Mouse (Mus musculus): Measurements from ENCODE around the gene Hbb-bh2.
"Not testable (repeated sequence)": the region's sequence is repeated elsewhere in the genome, so short reads cannot be mapped to it uniquely, and the experiment has no call there.

The Hbb-bh2 gene

DNA sequence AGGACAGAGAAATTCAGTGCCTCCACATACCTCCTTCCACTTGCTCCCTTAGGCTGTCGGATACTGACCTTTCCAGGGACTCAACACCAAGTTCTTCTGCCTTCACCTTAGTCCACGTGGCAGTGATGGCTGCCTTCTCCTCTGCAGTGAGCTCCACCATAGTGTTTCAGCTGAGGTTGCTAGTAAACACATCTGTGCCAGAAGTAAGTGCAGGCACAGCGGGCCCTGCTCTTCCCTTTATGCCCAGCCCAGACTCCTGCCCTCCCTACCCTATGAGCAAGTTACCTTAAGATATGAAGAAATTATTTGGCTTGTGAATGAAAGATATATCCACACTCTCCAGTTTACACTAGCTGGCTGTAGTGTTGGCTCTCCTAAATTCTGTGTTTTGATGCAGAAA, at the start of gene Hbb-bh2:
Gene Hbb-bh2, minus strand, starts transcription at position 253 of the 400 bp plus-strand sequence.
- DNase-seq (ENCODE audit: low spot score in 2 of 2), result no peak

DNA sequence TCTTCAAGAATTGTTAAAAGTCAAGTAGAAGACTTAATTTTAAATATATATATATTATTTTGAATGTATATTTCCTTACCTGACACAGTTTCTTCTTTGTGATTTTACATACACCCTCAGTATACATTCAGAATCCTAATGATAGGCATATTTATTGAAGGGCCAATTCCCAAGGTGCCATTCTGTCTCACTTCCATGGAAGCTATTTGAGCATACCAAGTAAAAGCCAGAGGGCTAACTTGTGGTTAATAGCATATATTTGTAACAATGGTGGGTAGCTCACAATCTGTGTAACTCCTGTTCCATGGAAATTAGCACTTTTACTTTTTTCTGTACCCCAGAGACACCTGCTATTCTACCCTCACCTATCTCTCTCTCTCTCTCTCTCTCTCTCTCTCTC, 45.8 kb upstream of the Hbb-bh2 start, which contains the start of gene Olfr66:
Gene Olfr66, minus strand, starts transcription at position 101 of the 400 bp plus-strand sequence.
- no peak for DNase-seq (ENCODE audit: low spot score in 2 of 2)

DNA sequence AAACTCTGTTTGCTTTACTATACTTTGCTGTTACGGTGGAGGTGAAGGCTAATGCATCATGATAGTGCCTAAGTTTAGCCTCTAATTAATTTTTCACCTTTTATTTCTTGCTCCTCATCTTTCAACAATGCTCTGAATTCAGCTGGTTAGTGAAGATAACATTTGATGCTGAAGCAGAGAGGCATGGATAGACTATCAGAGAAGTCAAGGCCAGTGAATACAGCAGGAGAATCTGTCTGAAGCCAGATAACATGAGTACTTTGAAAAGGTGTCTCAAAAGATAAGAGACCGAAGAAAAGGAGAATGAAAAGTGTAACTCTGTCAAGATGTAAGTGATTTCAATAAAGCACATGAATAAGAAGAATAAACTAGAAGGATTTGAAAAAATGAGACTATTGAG, 36.8 kb upstream of the Hbb-bh2 start:
- no peak for DNase-seq (ENCODE audit: low spot score in 2 of 2)

DNA sequence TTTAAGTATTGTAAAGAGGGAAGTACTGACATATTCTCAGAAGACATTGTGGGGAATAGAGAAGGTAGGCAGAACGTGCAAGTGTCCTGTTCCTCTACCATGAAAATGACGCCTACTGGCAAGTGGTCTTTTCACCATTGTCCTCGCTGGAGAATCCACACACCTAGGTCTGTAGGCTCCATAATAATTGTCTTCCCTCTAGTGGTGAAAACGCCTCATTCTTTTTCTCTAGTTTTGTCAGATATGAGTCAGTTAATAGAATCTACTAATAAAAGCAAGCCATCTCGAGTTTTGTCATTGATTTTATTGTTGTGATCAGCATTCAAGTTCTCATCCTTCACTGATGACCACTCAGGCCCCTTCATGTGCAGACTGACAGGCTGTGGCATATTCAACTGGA, 34.1 kb upstream of the Hbb-bh2 start:
- DNase-seq (ENCODE audit: low spot score in 2 of 2), result no peak

DNA sequence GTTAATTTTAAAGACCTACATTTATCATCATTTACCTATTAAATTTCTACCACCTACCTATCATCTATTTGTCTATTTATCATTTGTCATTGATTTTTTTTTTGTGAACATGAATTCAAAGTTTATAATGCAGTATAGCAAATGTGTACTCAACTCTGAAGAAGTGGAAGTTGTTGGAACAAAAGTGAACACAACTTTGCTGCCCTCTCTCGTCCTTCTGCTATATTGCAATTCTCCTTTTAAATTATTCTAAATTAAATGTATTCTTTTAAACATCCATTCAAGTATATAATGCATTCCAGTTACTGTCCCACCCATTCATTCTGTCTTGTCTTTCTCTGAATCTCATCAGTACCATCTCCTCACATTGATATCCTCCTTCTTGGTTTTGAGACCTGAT, 32.7 kb upstream of the Hbb-bh2 start:
- DNase-seq (ENCODE audit: low spot score in 2 of 2), result no peak

DNA sequence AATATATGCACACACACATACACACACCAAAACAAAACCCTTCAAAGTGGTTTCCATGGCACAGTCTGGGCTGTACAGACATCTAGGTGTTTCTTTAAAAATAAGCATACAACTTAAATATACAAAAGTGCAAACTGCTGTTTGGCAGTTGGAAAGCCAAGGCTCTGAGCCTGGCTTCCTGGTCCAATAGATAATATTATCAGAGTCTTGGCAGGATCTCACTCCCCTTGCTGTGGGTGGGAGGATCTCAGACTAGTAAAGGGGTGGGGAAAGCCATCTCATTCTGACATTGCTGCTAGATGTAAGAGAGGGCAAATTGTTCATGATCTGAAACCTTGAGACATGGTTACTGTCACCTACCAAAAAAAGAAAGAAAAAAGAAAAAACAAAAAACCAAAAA, 30.3 kb upstream of the Hbb-bh2 start:
- no peak for DNase-seq (ENCODE audit: low spot score in 2 of 2)

DNA sequence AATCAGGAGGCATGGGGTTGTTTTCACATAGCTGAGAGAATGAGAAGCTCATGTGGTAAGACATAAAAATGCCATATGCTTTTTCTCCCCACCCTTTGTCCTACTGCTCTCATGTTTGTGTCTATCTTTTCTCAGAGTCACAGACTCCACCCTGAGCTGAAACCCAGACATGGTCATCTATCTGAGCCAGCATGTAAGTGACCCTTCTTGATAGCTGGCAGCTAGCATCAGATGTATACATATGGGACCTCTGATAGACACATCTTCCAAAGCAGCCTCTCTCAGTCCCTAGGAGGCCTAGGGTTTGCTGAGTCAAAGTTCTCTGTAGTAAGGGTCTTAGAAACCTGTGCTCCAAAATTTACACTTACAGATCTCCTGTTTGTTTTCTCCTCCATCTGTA, 25.4 kb upstream of the Hbb-bh2 start:
- no peak for DNase-seq (ENCODE audit: low spot score in 2 of 2)

DNA sequence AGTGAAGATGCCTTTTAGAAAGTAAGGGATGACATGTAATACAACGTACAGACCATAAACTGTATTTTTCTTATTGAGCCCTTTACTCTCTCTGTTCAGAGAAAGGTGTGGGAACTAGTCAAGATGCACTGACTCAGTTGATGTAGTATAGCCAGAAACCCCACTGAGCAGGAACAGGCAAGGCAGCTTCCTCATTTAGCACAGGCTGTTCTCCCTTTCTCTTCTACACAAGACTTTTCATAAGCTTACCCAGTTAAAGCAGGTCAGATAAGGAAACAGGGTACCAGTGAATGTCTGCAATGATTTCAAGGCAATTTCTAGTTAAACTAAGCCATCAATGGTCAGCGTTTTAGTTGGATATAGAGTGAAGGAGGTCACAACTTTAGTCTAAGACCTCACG, 21.2 kb upstream of the Hbb-bh2 start:
- DNase-seq (ENCODE audit: low spot score in 2 of 2), result no peak

DNA sequence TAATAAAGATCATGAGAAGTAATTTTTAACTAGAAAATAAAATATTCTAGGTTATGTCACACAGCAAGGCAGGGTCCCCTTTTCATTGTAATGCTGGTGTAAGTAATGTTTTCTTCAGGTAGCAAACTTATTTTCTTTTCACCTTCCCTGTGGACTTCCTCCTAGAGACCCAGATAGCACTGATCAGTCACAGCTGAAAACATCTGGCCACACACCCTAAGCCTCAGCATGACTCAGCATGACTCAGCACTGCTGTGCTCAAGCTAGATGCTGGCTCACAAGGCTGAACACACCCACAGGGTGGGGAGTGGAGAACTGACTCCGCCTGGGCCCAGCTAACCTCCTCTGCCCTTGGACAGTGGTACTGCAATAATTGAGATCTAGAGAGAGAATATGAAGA, 20.5 kb upstream of the Hbb-bh2 start:
- DNase-seq (ENCODE audit: low spot score in 2 of 2), result no peak

DNA sequence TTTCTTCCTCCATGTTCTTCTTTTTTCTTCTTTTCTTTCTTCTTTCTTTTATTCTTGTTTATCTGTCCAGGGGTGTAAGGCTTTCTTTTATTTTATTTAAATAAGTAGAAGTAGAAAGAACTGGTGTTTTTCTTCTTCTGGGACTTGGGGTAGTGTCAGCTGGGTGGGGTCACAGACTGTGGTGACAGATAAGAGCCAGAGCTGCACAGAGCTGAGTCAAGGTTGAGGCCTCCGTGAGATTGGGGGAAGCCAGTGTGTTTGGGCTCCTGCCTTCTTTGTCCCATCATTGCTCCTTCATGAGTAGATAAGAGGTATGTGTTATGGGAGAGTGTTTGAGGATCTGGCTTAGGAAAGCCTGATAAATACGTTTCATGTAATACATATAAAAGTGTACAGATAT, 18.8 kb upstream of the Hbb-bh2 start:
- no peak for DNase-seq (ENCODE audit: low spot score in 2 of 2)

DNA sequence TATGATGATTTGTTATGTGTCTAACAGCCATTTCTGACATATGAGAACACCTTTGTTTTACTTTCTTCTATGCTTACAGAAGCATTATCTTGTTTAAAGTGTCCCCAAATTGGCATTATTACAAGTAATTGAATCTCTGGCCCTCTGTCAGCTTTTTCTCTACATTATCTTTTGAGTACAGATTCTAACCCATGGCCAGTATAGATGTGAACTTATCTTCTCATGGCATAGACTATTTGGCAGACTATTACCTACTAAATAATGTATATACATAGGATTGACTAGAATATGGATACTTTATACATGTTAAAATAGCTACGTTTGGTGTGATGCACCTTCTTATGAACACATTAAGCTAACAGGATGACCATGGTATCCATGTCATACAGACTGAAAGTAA, 14.3 kb upstream of the Hbb-bh2 start:
- no peak for DNase-seq (ENCODE audit: low spot score in 2 of 2)

DNA sequence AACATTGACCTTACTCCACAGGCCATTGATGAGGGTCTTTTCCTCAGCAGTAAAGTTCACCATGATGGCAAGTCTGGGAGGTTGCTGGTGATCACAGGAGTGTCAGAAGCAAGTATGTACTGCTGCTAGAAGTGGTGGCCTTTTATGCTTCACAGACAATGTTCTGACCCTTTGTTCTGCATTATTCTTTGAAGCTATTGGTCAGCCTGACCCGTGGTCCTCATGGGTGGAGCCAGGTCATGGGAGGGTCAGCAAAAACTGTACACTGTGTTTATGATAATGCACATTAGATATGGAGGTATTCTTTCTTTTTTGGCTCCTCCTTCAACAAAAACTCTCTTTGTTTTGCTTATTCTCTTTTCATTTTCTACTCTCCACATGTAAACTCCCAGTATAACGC, 12.8 kb upstream of the Hbb-bh2 start, which contains the start of gene Hbb-y:
Gene Hbb-y, minus strand, starts transcription at position 127 of the 400 bp plus-strand sequence.
- DNase-seq (ENCODE audit: low spot score in 2 of 2), result no peak

DNA sequence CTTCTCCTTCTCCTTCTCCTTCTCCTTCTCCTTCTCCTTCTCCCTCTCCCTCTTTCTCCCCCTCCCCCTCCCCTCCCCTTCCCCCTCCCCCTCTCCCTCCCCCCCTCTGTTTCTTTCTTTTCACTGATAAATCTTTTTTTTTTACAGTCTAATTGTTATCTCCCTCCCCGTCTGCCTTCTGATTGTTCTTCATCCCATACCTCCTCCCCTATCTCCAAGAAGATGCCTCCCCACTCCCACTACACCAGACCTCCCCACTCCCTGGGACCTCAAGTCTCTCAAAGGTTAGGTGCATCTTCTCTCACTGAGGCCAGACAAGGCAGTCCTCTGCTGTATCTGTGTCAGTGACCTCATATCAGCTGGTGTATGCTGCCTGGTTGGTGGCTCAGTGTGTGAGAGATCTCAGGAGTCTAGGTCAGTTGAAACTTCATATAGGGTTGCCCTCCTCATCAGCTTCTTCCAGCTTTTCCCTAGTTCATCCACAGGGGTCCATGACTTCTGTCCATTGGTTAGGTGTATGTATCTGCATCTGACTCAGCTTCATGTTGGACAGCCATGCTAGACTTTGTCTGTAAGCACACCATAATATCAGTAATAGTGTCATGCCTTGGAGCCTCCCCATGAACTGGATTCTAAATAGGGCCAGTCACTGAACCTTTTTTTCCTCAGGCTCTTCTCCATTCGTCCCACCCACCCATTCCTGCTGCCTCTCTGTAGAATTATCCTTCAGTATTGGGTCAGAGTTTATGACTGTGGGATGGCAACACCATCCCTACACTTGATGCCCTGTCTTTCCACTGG, 4.4 kb upstream of the Hbb-bh2 start:
- no peak for DNase-seq (ENCODE audit: low spot score in 2 of 2)

DNA sequence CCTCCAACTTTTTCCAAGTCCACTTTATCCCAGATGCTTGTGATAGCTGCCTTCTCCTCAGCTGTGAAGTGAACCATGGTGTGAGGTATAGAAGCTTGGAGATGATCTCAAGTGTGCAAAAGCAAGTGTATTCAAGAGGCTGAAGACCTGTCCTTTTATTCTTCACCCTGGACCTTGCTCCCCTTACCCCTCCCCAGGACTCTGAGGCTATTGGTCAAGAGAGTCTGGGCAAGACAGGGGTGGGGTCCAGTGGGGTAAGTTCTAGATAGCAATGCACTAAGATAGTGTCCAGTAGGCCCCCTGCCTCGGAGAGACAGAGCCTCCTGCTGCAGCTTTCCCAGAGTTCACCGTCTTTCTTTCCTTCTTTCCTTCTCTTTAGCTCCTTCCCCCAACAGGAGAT, 2.7 kb upstream of the Hbb-bh2 start, which contains the start of gene Hbb-bh1:
Gene Hbb-bh1, minus strand, starts transcription at position 131 of the 400 bp plus-strand sequence.
- DNase-seq (ENCODE audit: low spot score in 2 of 2), result no peak

DNA sequence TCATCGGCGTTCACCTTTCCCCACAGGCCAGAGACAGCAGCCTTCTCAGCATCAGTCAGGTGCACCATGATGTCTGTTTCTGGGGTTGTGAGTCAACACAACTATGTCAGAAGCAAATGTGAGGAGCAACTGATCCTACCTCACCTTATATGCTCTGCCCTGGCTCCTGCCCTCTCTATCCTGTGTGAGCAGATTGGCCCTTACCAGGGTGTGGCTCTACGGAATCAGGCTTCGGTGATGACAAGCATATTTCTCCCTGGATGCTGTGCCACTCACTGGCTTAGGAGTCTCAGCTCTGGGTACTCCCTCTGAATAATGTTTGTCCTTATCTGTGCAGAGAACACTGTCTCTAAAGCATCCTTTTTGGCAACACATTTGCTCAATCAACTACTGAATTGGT, 12.5 kb downstream of the Hbb-bh2 start, which contains the start of gene Hbb-bs:
Gene Hbb-bs, minus strand, starts transcription at position 289 of the 400 bp plus-strand sequence.
- no peak for DNase-seq (ENCODE audit: low spot score in 2 of 2)

DNA sequence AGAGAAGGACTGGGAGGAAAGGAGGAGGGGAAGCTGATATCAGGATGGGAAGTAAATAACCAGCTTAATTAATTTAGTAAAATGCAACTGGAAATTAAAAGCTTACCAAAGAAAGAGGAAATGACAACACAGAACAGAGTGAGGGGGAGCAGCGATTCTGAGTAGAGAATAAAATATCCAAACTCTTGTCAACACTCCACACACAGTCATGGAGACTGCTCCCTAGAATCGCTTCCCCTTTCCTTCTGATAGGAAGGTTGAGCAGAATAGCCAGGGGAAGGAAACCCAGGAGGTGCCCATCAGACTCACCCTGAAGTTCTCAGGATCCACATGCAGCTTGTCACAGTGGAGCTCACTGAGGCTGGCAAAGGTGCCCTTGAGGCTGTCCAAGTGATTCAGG, 13.2 kb downstream of the Hbb-bh2 start:
- DNase-seq (ENCODE audit: low spot score in 2 of 2), result not testable (repeated sequence)

DNA sequence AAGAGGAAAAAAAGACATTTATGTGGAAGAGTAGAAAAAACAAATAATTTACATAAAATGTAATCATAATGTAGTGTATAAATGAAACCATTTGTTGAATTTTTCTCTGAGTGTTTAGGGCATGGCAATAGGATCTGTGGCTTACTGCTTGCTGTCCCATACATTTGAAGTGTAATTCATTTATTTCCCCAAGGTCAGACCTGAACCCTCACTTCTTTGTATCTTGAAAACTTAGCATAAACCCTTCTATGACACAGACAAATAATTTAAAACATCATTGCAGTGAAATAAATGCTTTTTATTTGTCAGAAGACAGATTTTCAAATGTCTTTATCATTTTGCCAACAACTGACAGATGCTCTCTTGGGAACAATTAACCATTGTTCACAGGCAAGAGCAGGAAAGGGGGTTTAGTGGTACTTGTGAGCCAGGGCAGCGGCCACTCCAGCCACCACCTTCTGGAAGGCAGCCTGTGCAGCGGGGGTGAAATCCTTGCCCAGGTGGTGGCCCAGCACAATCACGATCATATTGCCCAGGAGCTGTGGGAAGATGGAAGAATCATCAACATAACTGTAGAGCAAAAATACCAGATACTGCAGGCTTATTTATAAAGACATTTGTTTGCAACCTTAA, 13.9 kb downstream of the Hbb-bh2 start:
- no peak for DNase-seq (ENCODE audit: low spot score in 2 of 2)

DNA sequence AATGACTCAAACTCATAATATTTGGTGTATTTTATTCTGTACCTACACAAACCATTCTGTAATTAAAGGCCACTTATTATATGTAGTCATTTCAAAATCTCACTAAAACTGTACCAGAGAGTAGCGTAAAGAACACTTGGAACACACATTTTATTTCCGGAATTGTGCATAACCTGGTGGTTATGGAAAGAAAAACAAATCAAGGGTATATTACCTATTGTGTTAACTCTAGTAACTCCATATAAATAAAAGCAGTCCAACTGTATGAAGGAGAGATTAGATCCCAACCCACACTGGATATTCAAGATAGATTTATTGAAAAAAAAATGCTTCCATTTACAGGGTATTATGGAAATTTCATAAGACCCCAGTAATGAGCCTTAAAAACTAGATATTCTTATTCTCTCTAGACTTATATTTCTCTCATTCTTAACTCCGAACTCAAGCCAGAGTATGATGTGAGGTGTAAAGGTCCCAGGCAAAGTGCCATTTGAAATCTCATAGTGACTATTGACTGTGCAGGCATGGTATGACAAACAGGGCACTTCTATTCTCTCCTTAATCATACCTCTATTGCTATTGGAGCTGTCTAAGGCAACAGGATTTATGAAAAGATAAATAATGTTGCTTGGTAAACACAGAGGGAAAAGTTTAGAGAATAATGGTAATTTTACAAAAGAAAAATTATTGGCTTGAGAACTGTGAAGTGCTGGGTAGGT, 14.6 kb downstream of the Hbb-bh2 start:
- no peak for DNase-seq (ENCODE audit: low spot score in 2 of 2)

DNA sequence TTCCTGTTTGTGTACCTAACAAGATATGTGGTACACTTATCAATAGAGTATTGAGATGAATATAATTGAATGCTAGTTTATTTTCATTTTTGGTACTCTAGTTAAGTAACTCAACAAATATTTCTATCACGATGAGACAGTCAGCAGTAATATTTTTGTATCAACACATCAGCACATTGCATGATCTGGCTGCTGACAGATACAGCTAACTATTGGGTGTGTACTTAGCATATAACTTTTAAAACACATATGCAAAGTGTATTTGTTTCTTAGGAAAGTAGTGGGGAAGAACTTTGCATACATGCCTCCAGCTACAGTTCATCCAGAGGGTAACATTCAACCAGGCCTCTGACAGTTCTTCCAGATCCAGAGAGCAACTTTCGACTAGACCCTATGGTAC, 15.7 kb downstream of the Hbb-bh2 start:
- DNase-seq (ENCODE audit: low spot score in 2 of 2), result no peak

DNA sequence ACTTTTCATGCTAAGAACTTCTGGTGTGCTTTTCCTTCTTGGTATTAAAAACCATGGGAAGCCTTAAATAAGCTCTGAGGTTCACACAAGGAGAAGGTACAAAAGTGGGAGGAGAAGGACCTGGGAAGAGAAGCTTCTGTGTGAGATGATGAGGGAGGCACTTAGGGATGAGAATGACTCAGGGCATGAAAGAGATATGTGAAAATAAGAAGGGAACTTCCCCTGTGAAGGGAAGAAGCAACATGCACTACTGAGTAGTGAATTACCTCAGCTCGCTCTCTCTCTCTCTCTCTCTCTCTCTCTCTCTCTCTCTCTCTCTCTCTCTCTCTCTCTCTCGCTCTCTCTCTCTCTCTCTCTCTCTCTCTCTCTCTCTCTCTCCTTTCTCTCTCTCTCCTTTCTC, 25.2 kb downstream of the Hbb-bh2 start:
- not testable (repeated sequence) for DNase-seq (ENCODE audit: low spot score in 2 of 2)

DNA sequence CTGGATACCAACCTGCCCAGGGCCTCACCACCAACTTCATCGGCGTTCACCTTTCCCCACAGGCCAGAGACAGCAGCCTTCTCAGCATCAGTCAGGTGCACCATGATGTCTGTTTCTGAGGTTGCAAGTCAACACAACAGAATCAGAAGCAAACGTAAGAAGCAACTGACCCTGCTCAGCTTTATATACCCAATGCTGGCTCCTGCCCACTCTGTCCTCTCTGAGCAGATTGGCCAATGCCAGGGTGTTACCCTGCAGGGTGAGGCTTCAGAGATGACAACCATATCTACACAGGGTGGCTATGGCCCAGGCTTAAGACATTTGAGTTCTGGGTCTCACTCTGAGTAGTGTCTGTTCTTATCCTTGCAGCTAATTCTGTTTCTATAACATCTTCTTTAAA, 26.6 kb downstream of the Hbb-bh2 start, which contains the start of gene Hbb-bt:
Gene Hbb-bt, minus strand, starts transcription at position 231 of the 400 bp plus-strand sequence.
- no peak for DNase-seq (ENCODE audit: low spot score in 2 of 2)

DNA sequence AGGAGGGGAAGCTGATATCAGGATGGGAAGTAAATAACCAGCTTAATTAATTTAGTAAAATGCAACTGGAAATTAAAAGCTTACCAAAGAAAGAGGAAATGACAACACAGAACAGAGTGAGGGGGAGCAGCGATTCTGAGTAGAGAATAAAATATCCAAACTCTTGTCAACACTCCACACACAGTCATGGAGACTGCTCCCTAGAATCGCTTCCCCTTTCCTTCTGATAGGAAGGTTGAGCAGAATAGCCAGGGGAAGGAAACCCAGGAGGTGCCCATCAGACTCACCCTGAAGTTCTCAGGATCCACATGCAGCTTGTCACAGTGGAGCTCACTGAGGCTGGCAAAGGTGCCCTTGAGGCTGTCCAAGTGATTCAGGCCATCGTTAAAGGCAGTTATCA, 27.2 kb downstream of the Hbb-bh2 start:
- not testable (repeated sequence) for DNase-seq (ENCODE audit: low spot score in 2 of 2)
